Mouse (Mus musculus): ENCODE data around the gene Rp9.
"Not testable (repeated sequence)": the region's sequence is repeated elsewhere in the genome, so short reads cannot be mapped to it uniquely, and the experiment has no call there.

The Rp9 gene

GRCm38 (mm10) chr9:22417547-22417946, 52.0 kb downstream of the Rp9 start:
- no peak for DNase-seq

GRCm38 (mm10) chr9:22416187-22416586, 53.4 kb downstream of the Rp9 start:
- no peak for DNase-seq

GRCm38 (mm10) chr9:22411002-22411857, 58.3 kb downstream of the Rp9 start, which contains the start of gene 9530077C05Rik:
TSS of gene 9530077C05Rik (plus strand) at chr9:22411513.
- DNase-seq: peak; percentile 98

- DNase-seq: no peak
These were observed 60.0 kb downstream of the Rp9 start for GRCm38 (mm10) chr9:22409501-22409900.

GRCm38 (mm10) chr9:22408344-22408743, 61.2 kb downstream of the Rp9 start:
- DNase-seq: peak; percentile 23 to 42

- not testable (repeated sequence) for DNase-seq
These were observed 61.9 kb downstream of the Rp9 start for GRCm38 (mm10) chr9:22407633-22408032.

GRCm38 (mm10) chr9:22405414-22405813, 64.1 kb downstream of the Rp9 start:
- DNase-seq: no peak

GRCm38 (mm10) chr9:22403501-22403900, 66.0 kb downstream of the Rp9 start:
- not testable (repeated sequence) for DNase-seq

- DNase-seq: no peak
These were observed 66.6 kb downstream of the Rp9 start for GRCm38 (mm10) chr9:22402976-22403375.

- no peak for DNase-seq
These were observed 67.5 kb downstream of the Rp9 start for GRCm38 (mm10) chr9:22402001-22402400.

- DNase-seq: peak in 1 of 2 experiments; percentile 21
These were observed 70.5 kb downstream of the Rp9 start for GRCm38 (mm10) chr9:22399021-22399420.

- DNase-seq: no peak
These were observed 74.8 kb downstream of the Rp9 start for GRCm38 (mm10) chr9:22394725-22395124.

GRCm38 (mm10) chr9:22390390-22390789, 79.2 kb downstream of the Rp9 start:
- DNase-seq: no peak

- no peak for DNase-seq
These were observed 79.8 kb downstream of the Rp9 start for GRCm38 (mm10) chr9:22389736-22390245.

- DNase-seq: peak; percentile 95 to 96
These were observed 80.5 kb downstream of the Rp9 start, which contains the start of gene Anln for GRCm38 (mm10) chr9:22389021-22389476. TSS of gene Anln (minus strand) at chr9:22389188.

- DNase-seq: peak; percentile 6 to 45
These were observed 81.1 kb downstream of the Rp9 start for GRCm38 (mm10) chr9:22388401-22388980.

GRCm38 (mm10) chr9:22387901-22388300, 81.6 kb downstream of the Rp9 start:
- DNase-seq: no peak

GRCm38 (mm10) chr9:22385890-22386289, 83.7 kb downstream of the Rp9 start:
- DNase-seq: no peak

GRCm38 (mm10) chr9:22376086-22376485, 93.5 kb downstream of the Rp9 start:
- no peak for DNase-seq

GRCm38 (mm10) chr9:22372760-22373159, 96.8 kb downstream of the Rp9 start:
- peak; percentile 41 to 42 for DNase-seq

- DNase-seq: no peak
These were observed 101.5 kb downstream of the Rp9 start for GRCm38 (mm10) chr9:22368030-22368429.

- DNase-seq: no peak
These were observed 102.9 kb downstream of the Rp9 start for GRCm38 (mm10) chr9:22366621-22367020.

- no peak for DNase-seq
These were observed 103.3 kb downstream of the Rp9 start for GRCm38 (mm10) chr9:22366221-22366620.

Data from kidney, postnatal 25 days (tissue).